Mouse (Mus musculus): Measurements from ENCODE around the gene Slc6a12.

GRCm38 (mm10) chr6:121382071-121382470 is 39.2 kb downstream of the Slc6a12 start:
- TF ChIP-seq POLR2A (IDR thresholded peaks at IDR 0.05; ENCODE audit: low read depth, low read length), result no peak
- no peak for TF ChIP-seq CTCF (IDR thresholded peaks at IDR 0.05; ENCODE audit: borderline replicate concordance, insufficient read depth, low read length)

Measured in embryonic fibroblast, embryonic 13.5 days (primary cell).